Mouse (Mus musculus) MEL (cell line): ENCODE data around the gene Rtl1. TPM values are rescaled to one million over a fixed set of nuclear protein-coding genes. Genes with fewer than 3 reads are reported as not detected.

Experiments
- DNase-seq: peaks from one replicate; pipeline ENCODE4 v3.0.0; 2011; ENCODE audit warnings: low read depth, low spot score
- H3K27ac ChIP-seq: 2 replicates; pipeline ENCODE4 v1.5.1; 2012; ENCODE audit warnings: low read depth, mild to moderate bottlenecking, control low read depth, low read length, moderate library complexity; ENCODE audit not compliant: control insufficient read depth
- H3K27me3 ChIP-seq, 2 experiments: fragments of 150-350 bp in 1 of 2; sonication (generic) in 1 of 2; 2 replicates each; pipeline ENCODE4 v1.6.1; 2012; ENCODE audit warnings: low read length in 2 of 2, mild to moderate bottlenecking in 2 of 2, improper control_type of control experiment in 1 of 2, moderate library complexity in 1 of 2; ENCODE audit not compliant: insufficient read depth in 2 of 2, control insufficient read depth in 1 of 2
- H3K36me3 ChIP-seq, 2 experiments: 2 replicates each; pipeline ENCODE4 v1.6.1; 2012 to 2014; ENCODE audit warnings: low read length in 2 of 2, improper control_type of control experiment in 1 of 2, inconsistent platforms in 1 of 2, mild to moderate bottlenecking in 1 of 2; ENCODE audit not compliant: insufficient read depth in 2 of 2, control insufficient read depth in 1 of 2
- H3K4me1 ChIP-seq, 2 experiments: fragments of 150-350 bp in 1 of 2; sonication (generic) in 1 of 2; 2 replicates each; pipeline ENCODE4 v1.6.1; 2012; ENCODE audit warnings: low read length in 2 of 2, improper control_type of control experiment in 1 of 2, mild to moderate bottlenecking in 1 of 2; ENCODE audit not compliant: insufficient read depth in 2 of 2, control insufficient read depth in 1 of 2
- H3K4me3 ChIP-seq, 2 experiments: fragments of 150-350 bp in 1 of 2; sonication (generic) in 1 of 2; 2 replicates each; pipeline ENCODE4 v1.5.1; 2012; ENCODE audit warnings: low read depth in 2 of 2, low read length in 2 of 2, mild to moderate bottlenecking in 2 of 2, moderate library complexity in 2 of 2, control low read depth in 1 of 2, improper control_type of control experiment in 1 of 2; ENCODE audit not compliant: control insufficient read depth in 1 of 2, insufficient read depth in 1 of 2
- H3K79me2 ChIP-seq: 2 replicates; pipeline ENCODE4 v1.6.1; 2012; ENCODE audit warnings: mild to moderate bottlenecking, low read length, moderate library complexity; ENCODE audit not compliant: control insufficient read depth, poor library complexity, insufficient read depth
- H3K9ac ChIP-seq: 2 replicates; pipeline ENCODE4 v1.6.1; 2012; ENCODE audit warnings: low read depth, mild to moderate bottlenecking, control low read depth, low read length, moderate library complexity; ENCODE audit not compliant: control insufficient read depth, poor library complexity, severe bottlenecking
- H3K9me3 ChIP-seq: fragments of 150-350 bp; sonication (generic); replicated peaks from 2 replicates; pipeline ENCODE4 v1.6.1; 2012; ENCODE audit warnings: mild to moderate bottlenecking, low read length, improper control_type of control experiment, moderate library complexity; ENCODE audit not compliant: insufficient read depth
- CHD1 ChIP-seq: IDR thresholded peaks from 2 replicates; pipeline ENCODE4 v1.6.1; 2012; ENCODE audit warnings: low read depth, mild to moderate bottlenecking, inconsistent platforms, low read length, improper control_type of control experiment
- CTCF ChIP-seq, 3 experiments: IDR thresholded peaks in 2 of 3; conservative IDR thresholded peaks in 1 of 3; 2 replicates each; pipeline ENCODE4 v1.5.1; 2011 to 2012; ENCODE audit warnings: low read length in 3 of 3, low read depth in 2 of 3, mild to moderate bottlenecking in 2 of 3, improper control_type of control experiment in 1 of 3, inconsistent platforms in 1 of 3, mixed read lengths in 1 of 3, moderate library complexity in 1 of 3; ENCODE audit not compliant: control insufficient read depth in 1 of 3, insufficient read depth in 1 of 3, poor library complexity in 1 of 3, severe bottlenecking in 1 of 3
- EP300 ChIP-seq, 2 experiments: IDR thresholded peaks; 2 replicates each; pipeline ENCODE4 v1.6.1; 2011; ENCODE audit warnings: improper control_type of control experiment in 2 of 2, low read length in 2 of 2, low read depth in 1 of 2, mild to moderate bottlenecking in 1 of 2
- GABPA ChIP-seq: IDR thresholded peaks from 2 replicates; pipeline ENCODE4 v1.6.1; 2012; ENCODE audit warnings: low read depth, mild to moderate bottlenecking, inconsistent platforms, low read length, improper control_type of control experiment, moderate library complexity
- GATA1 ChIP-seq: IDR thresholded peaks from 2 replicates; pipeline ENCODE4 v1.6.1; 2011; ENCODE audit warnings: low read depth, low read length, improper control_type of control experiment
- HCFC1 ChIP-seq: IDR thresholded peaks from 2 replicates; pipeline ENCODE4 v1.6.1; 2012; ENCODE audit warnings: low read depth, mild to moderate bottlenecking, inconsistent platforms, low read length, improper control_type of control experiment, moderate library complexity
- JUND ChIP-seq: IDR thresholded peaks from 2 replicates; pipeline ENCODE4 v1.6.1; 2011; ENCODE audit warnings: low read depth, mild to moderate bottlenecking, improper control_type of control experiment, low read length
- KAT2A ChIP-seq: conservative IDR thresholded peaks from 2 replicates; pipeline ENCODE4 v1.6.1; 2012; ENCODE audit warnings: low read depth, low read length, improper control_type of control experiment, inconsistent platforms
- MAFK ChIP-seq: IDR thresholded peaks from 2 replicates; pipeline ENCODE4 v1.6.1; 2011; ENCODE audit warnings: low read depth, mild to moderate bottlenecking, low read length, improper control_type of control experiment, borderline replicate concordance
- MAZ ChIP-seq: IDR thresholded peaks from 2 replicates; pipeline ENCODE4 v1.6.1; 2012; ENCODE audit warnings: low read depth, mild to moderate bottlenecking, inconsistent platforms, low read length, improper control_type of control experiment
- MEF2A ChIP-seq: IDR thresholded peaks from 2 replicates; pipeline ENCODE4 v1.6.1; 2014; ENCODE audit warnings: low read depth, mild to moderate bottlenecking, inconsistent platforms, low read length, improper control_type of control experiment; ENCODE audit not compliant: poor library complexity, insufficient replicate concordance, severe bottlenecking; ENCODE audit errors: extremely low read depth
- MYB ChIP-seq: IDR thresholded peaks from 2 replicates; pipeline ENCODE4 v1.6.1; 2011; ENCODE audit warnings: mild to moderate bottlenecking, low read depth, low read length, improper control_type of control experiment
- MYC ChIP-seq: IDR thresholded peaks from 2 replicates; pipeline ENCODE4 v1.6.1; 2011; ENCODE audit warnings: low read depth, mild to moderate bottlenecking, low read length, improper control_type of control experiment, moderate library complexity
- NELFE ChIP-seq: IDR thresholded peaks from 2 replicates; pipeline ENCODE4 v1.6.1; 2011; ENCODE audit warnings: low read depth, low read length, improper control_type of control experiment
- NRF1 ChIP-seq: IDR thresholded peaks from 2 replicates; pipeline ENCODE4 v1.6.1; 2014; ENCODE audit warnings: low read depth, mild to moderate bottlenecking, inconsistent platforms, low read length, improper control_type of control experiment, moderate library complexity; ENCODE audit not compliant: poor library complexity, insufficient read depth, severe bottlenecking
- POLR2AphosphoS2 ChIP-seq: IDR thresholded peaks from 2 replicates; pipeline ENCODE4 v1.6.1; 2011; ENCODE audit warnings: low read length, improper control_type of control experiment
- RAD21 ChIP-seq: IDR thresholded peaks from 2 replicates; pipeline ENCODE4 v1.6.1; 2011; ENCODE audit warnings: mild to moderate bottlenecking, low read depth, low read length, improper control_type of control experiment
- SMC3 ChIP-seq: IDR thresholded peaks from 2 replicates; pipeline ENCODE4 v1.6.1; 2011; ENCODE audit warnings: low read depth, low read length, improper control_type of control experiment
- TBP ChIP-seq: IDR thresholded peaks from 2 replicates; pipeline ENCODE4 v1.8.0; 2011; ENCODE audit warnings: low read depth, low read length, improper control_type of control experiment
- USF1 ChIP-seq: IDR thresholded peaks from 2 replicates; pipeline ENCODE4 v1.6.1; 2014; ENCODE audit warnings: low read depth, mild to moderate bottlenecking, inconsistent platforms, low read length, improper control_type of control experiment, moderate library complexity
- ZC3H11A ChIP-seq: IDR thresholded peaks from 2 replicates; pipeline ENCODE4 v1.6.1; 2012; ENCODE audit warnings: low read depth, mild to moderate bottlenecking, inconsistent platforms, low read length, improper control_type of control experiment
- ZKSCAN1 ChIP-seq: IDR thresholded peaks from 2 replicates; pipeline ENCODE4 v1.6.1; 2012; ENCODE audit warnings: low read depth, mild to moderate bottlenecking, inconsistent platforms, low read length, improper control_type of control experiment, moderate library complexity
- ZMIZ1 ChIP-seq: IDR thresholded peaks from 2 replicates; pipeline ENCODE4 v1.6.1; 2012; ENCODE audit warnings: low read depth, mild to moderate bottlenecking, inconsistent platforms, low read length, improper control_type of control experiment, moderate library complexity
- ZNF384 ChIP-seq: IDR thresholded peaks from 2 replicates; pipeline ENCODE4 v1.6.1; 2012; ENCODE audit warnings: low read depth, mild to moderate bottlenecking, inconsistent platforms, low read length, improper control_type of control experiment
- polyA plus RNA-seq, 2 experiments: library from polyadenylated mRNA; stranded (reverse) in 1 of 2; unstranded in 1 of 2; fragments of >175 nt in 1 of 2; fragments of >200 nt in 1 of 2; gene quantifications; 2 replicates each; pipeline versions ENCODE4 v1.2.1 to v1.2.4; 2012; ENCODE audit warnings: low replicate concordance in 2 of 2, low read depth in 1 of 2; ENCODE audit not compliant: insufficient read length in 2 of 2, insufficient read depth in 1 of 2, missing spikeins in 1 of 2
- total RNA-seq: library from RNA; depleted of rRNA; stranded (reverse); fragments of 300-350 nt; gene quantifications from 2 replicates; pipeline ENCODE4 v1.2.3, GENCODE M21; 2012

Gene Rtl1
- total and polyA plus RNA-seq, 3 experiments = under 0.01 TPM; not detected in 2

- no peak overlapping the region for H3K27ac ChIP-seq
- no peak overlapping the region for H3K4me3 ChIP-seq
- no peaks in the 10 kb centered on the region for H3K9me3 ChIP-seq
- no peak for DNase-seq
- no peaks in the 10 kb centered on the region for H3K36me3 ChIP-seq
- no peak overlapping the region for H3K9ac ChIP-seq
- no peak for TF ChIP-seq NRF1
- TF ChIP-seq MAZ = no peak
- no peak for TF ChIP-seq USF1
- no peak for TF ChIP-seq JUND
- TF ChIP-seq MYC = no peak
- TF ChIP-seq TBP = no peak
- TF ChIP-seq GABPA = no peak
- TF ChIP-seq SMC3 = no peak
- no peak for TF ChIP-seq EP300 (IDR thresholded peaks at IDR 0.05; ENCODE audit: low read depth in 1 of 2, low read length in 2 of 2)
- no peak for TF ChIP-seq ZMIZ1
- TF ChIP-seq CHD1 = no peak
- TF ChIP-seq HCFC1 = no peak
- no peak for TF ChIP-seq ZNF384
- TF ChIP-seq ZC3H11A = no peak
- no peak for TF ChIP-seq KAT2A
- no peak for TF ChIP-seq NELFE
- no peak for TF ChIP-seq GATA1
- TF ChIP-seq RAD21 = no peak
- no peak for TF ChIP-seq CTCF (IDR thresholded peaks at IDR 0.05 in 2 of 3, conservative IDR thresholded peaks at IDR 0.05 in 1 of 3; ENCODE audit: control insufficient read depth in 1 of 3, insufficient read depth in 1 of 3, low read depth in 2 of 3, low read length in 3 of 3, poor library complexity in 1 of 3, severe bottlenecking in 1 of 3)
- TF ChIP-seq MAFK = no peak
- H3K27me3 ChIP-seq = no peaks in the 10 kb centered on the region
- no peaks in the 10 kb centered on the region for H3K4me1 ChIP-seq
- H3K79me2 ChIP-seq = no peaks in the 10 kb centered on the region
Observed at GRCm38 (mm10) chr12:109545875-109546732, 54.0 kb downstream of the Rtl1 start.

- H3K4me1 ChIP-seq = no peaks in the 10 kb centered on the region
- H3K27me3 ChIP-seq = no peaks in the 10 kb centered on the region
- H3K27ac ChIP-seq = no peak overlapping the region
- no peaks in the 10 kb centered on the region for H3K9me3 ChIP-seq
- H3K36me3 ChIP-seq = no peaks in the 10 kb centered on the region
- no peak overlapping the region for H3K9ac ChIP-seq
- TF ChIP-seq MEF2A (no peak), ZKSCAN1 (no peak), MYB (no peak), ZC3H11A (no peak), POLR2AphosphoS2 (no peak), GABPA (no peak), NELFE (no peak)
- H3K79me2 ChIP-seq = no peaks in the 10 kb centered on the region
- H3K4me3 ChIP-seq = no peak overlapping the region
- no peak for DNase-seq
Observed at GRCm38 (mm10) chr12:109543281-109543923, 56.7 kb downstream of the Rtl1 start.
